Mouse (Mus musculus) adrenal gland, adult (tissue): ENCODE measurements around the gene Spc25.

Source experiments
- DNase-seq, 2 experiments: peaks; one replicate each; pipeline ENCODE4 v3.0.0; 2022 to 2023; ENCODE audit warnings: low spot score in 1 of 2; ENCODE audit not compliant: inconsistent age in 2 of 2

Spc25 gene

GRCm38 (mm10) chr2:69205791-69206351, at the start of gene Spc25:
Gene Spc25 (minus strand): TSS chr2:69206194.
- DNase-seq: peak; percentile 91 to 96

GRCm38 (mm10) chr2:69248221-69248755, 42.3 kb upstream of the Spc25 start:
- no peak for DNase-seq

GRCm38 (mm10) chr2:69247081-69247480, 41.1 kb upstream of the Spc25 start:
- no peak for DNase-seq

DNA sequence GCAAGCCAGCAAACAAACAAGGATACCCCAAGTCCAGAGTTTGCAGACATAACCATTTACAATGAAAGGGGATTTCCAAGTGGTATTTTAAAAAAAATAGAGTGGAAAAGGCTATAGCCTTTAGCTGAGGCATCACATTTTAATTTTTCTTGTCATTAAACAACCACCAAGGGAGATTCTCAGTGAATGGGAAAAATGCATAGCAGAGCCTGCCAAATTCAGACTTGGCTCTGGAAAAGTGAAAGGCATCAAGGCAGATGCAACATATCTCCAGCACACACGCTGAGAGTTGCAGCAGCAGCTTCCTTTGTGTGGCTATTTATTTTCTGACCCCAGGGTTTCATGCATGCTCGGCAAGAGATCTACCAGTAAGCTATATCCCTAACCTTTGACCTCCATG, 38.9 kb upstream of the Spc25 start:
- no peak for DNase-seq

DNA sequence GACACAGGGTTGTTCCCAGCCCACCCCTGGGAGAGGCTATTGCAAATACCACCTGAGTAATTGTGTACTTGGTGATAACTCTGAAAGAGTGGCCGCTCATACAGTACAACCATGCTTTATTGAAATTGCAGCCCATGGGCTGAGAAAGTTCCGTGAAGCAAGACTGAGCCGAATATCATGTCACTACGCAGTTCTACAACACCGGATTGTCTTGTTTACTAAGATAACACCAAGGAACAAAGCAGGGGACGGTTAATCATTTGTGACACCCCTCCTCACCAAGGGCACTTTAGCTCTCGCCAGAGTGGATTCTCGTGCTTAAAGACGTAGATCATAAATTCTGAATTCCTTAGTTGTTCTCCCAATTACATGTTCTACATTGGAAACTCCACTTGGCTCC, 33.3 kb upstream of the Spc25 start:
- DNase-seq: no peak

DNA sequence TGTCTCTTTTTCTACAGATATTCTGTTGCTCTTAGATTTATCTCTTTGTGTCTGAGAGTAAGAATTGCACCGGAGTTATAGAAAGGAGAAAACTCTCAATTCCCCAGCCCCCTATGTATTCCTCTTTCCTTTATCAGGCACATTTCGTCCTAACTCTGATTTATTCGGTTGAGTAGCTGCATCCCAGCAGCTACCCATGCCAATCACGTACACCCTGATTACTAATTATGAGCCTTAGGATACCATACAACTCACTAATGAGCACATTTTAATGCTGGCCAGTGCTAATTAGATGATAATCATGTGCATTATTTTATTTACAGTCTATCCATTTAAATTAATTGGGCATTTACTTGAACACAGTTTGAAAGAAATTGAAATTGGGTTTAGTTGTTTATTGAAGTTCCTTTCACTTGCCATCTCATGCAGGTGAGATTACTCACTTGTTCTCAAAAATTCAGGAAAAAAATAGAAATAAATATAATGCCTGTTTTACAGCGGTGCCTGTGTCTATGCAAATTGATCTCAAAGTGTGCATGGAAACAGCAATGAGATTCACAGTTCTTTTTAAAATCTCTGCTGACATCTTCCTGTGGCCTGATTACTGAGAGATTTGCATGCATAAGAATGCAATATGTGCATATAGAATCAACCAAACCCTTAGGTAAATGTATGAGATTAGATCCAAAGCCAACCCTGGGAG, 29.1 kb upstream of the Spc25 start:
- DNase-seq: no peak

DNA sequence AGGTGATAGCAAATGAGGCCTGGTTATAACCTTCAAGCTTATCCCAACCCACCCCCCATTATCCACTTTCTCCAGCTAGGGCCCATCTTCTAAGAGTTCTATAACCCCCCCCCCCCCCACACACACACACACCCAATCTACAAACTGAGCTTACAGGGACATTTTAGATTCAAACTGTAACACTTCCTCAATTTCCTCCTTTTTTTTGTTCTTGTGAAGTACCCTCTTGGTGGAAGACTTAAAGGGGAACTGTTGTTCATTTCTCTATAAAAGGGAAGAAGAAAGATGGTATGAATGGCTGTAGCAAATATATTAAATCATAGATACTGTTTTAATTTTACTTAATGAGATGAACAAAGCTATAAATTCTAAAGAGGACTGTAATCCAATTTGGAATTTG, 26.1 kb upstream of the Spc25 start:
- DNase-seq: no peak

- DNase-seq: no peak
These were observed 24.1 kb upstream of the Spc25 start for GRCm38 (mm10) chr2:69230137-69230536.

GRCm38 (mm10) chr2:69228635-69229034, 22.6 kb upstream of the Spc25 start:
- no peak for DNase-seq

- DNase-seq: no peak
These were observed 20.9 kb upstream of the Spc25 start for GRCm38 (mm10) chr2:69226876-69227275.

DNA sequence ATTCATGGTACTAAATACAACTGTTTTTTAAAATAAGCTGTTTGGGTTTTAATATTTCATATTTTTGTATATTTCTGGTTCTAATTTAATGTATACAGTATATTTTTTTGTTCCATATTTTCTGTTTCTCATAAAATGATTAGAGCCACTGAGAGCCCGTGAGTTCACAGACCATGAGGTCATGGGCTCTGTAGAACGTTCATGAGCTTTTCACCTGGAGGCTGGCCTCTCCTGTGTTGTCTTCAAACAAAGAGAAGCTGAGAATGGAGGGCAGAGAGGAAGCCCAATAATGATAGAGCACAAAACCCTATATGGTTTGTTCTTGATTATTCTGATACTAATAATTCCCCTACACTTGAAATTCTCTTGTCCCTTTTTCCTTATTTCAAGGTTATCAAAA, 18.7 kb upstream of the Spc25 start:
- no peak for DNase-seq

GRCm38 (mm10) chr2:69222815-69223214, 16.8 kb upstream of the Spc25 start:
- DNase-seq: no peak

DNA sequence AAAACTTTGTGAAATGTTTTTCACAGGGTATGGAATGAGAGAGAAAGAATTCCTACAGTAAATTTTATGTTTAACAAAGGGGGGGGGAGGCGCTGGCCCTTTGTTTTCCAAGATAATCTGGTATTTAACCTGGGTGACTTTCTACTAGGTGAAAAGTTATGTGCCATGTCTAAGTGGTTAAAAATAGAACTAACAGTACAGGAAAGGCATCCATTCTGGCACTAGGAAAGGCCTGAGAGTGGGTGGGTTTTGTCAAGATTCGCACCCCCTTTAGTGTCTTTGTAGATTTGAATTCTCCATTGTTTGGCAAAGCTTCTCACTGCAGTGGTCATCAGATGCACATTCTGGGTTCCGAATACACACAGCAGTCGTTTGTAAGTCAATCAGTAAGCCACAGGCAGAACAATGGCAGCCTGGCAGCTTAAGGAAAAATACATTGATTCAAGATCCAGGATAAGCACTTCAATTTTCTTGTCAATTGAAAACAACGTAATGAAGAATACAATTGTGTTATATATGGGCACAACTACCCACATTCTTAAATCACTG, 15.9 kb upstream of the Spc25 start:
- no peak for DNase-seq

GRCm38 (mm10) chr2:69215242-69215641, 9.2 kb upstream of the Spc25 start:
- no peak for DNase-seq

DNA sequence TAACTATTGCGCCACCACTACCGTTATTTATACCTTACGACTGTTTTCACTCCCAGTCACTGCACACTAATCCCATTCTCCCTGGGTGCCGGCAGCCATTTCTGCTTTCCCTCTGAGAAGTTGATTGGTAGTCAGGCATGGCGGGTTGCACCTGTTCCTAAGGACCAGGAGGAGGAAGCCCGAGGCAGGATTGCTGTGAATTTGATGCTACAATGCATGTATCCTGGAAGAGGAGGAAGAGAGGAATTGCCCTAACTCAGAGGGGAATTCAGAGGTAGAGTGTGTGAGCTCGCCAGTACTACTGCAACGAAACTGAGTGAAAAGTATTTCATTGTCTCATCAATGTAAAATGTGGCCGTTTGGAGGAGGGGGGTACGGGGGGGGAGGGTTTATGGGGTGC, 6.7 kb upstream of the Spc25 start:
- DNase-seq: no peak

DNA sequence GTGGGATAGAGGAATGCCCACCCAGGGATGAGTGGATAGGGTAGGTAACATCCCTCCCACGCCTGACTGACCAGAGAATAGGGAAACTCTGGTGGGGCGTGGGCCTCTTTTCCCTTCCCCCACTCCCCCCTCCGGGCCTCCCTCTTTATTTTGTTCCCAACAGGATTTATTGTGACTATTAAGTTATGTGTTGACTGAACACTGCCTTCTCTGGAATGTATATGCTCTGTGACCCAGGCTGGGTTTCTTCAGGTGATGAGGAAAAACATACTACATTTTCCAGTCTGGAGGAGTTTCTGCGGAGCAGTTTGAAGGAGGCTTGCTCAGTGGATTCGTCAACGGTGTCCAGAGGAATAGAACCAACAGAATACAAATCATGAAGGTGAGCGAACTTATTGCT, 4.8 kb upstream of the Spc25 start, which contains the start of gene G6pc2:
Gene G6pc2, plus strand, starts transcription at position 301 of the 400 bp plus-strand sequence.
- no peak for DNase-seq

- no peak for DNase-seq
These were observed 3.7 kb upstream of the Spc25 start for GRCm38 (mm10) chr2:69209684-69210083.

DNA sequence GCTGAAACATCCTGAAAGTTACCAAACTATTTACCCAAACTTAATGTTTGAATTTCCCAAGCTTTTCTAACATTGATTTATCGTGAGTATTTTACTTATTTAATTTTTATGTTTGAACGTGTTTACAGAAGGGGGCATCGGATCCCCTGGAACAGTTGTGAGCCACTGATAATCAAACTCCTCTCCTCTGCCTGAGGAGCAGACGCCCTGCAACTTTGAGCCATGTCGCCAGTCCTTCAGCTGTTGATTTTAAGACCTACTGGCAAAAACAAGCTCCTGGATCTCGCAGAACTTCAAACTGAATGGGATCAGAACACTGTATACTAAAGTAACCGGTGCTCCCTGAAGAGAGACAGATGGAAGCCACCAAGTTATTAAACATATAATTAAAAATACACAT, 529 bp upstream of the Spc25 start:
- DNase-seq: no peak

DNA sequence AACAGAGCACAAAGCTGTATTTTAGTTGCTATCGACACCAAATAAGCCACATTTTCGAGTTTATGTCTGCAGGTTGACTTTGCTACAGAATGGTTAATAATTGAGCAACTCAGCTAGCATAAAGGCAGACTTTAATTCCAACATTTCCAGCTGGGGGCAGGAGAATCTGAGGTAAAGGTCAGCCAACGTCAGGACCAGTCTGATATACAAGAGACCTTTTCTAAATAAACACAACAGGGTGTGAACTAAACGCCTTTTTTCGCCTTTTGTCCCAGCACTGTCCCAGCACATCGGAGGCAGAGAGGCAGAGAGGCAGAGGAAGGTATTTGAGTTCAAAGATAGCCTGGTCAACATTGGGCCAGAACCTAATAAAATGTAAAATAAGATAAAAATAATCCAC, 809 bp downstream of the Spc25 start:
- DNase-seq: no peak

GRCm38 (mm10) chr2:69193555-69193954, 12.4 kb downstream of the Spc25 start:
- no peak for DNase-seq

GRCm38 (mm10) chr2:69191059-69191458, 14.9 kb downstream of the Spc25 start:
- DNase-seq: no peak

GRCm38 (mm10) chr2:69189222-69189621, 16.8 kb downstream of the Spc25 start:
- no peak for DNase-seq
